Mouse (Mus musculus): ENCODE data around the gene Abat. TPM values are rescaled to one million over a fixed set of nuclear protein-coding genes. Genes with fewer than 3 reads are reported as not detected.

The Abat gene
- polyA plus RNA-seq, 1 experiment = 0.04 TPM

- H3K4me2 ChIP-seq (ENCODE audit: low read depth) = no peak overlapping the region
- no peak for TF ChIP-seq POLR2AphosphoS2 (IDR thresholded peaks at IDR 0.05; ENCODE audit: insufficient read length, low read depth)
- TF ChIP-seq TCF3 (IDR thresholded peaks at IDR 0.05; ENCODE audit: insufficient read length, low read depth) = no peak
- TF ChIP-seq MAX (IDR thresholded peaks at IDR 0.05; ENCODE audit: low read depth) = no peak
- no peak for TF ChIP-seq E2F4 (IDR thresholded peaks at IDR 0.05; ENCODE audit: insufficient read depth)
- TF ChIP-seq TCF12 (IDR thresholded peaks at IDR 0.05; ENCODE audit: insufficient read depth, poor library complexity, severe bottlenecking) = no peak
- no peak for TF ChIP-seq MYOG (IDR thresholded peaks at IDR 0.05; ENCODE audit: control insufficient read depth in 1 of 3, insufficient read depth in 1 of 3, insufficient read length in 2 of 3, low read depth in 2 of 3)
- TF ChIP-seq REST (IDR thresholded peaks at IDR 0.05; ENCODE audit: insufficient read depth, insufficient read length) = no peak
- TF ChIP-seq POLR2A (IDR thresholded peaks at IDR 0.05; ENCODE audit: insufficient read length, low read depth) = no peak
- TF ChIP-seq MYOD1 (IDR thresholded peaks at IDR 0.05; ENCODE audit: control insufficient read depth in 1 of 3, insufficient read length in 2 of 3, low read depth in 2 of 3) = no peak
- TF ChIP-seq CEBPB (IDR thresholded peaks at IDR 0.05; ENCODE audit: insufficient read depth, poor library complexity, severe bottlenecking) = no peak
- no peak overlapping the region for H3K4me3 ChIP-seq
- H3K79me2 ChIP-seq (ENCODE audit: control insufficient read depth, insufficient read depth) = no peaks in the 10 kb centered on the region
- H3K27me3 ChIP-seq (ENCODE audit: control insufficient read depth, insufficient read depth, insufficient read length) = peaks cover 9% of the 10 kb centered on the region
- no peaks in the 10 kb centered on the region for H3K36me3 ChIP-seq (ENCODE audit: control insufficient read depth, insufficient read depth)
- H3ac ChIP-seq (ENCODE audit: control insufficient read depth, insufficient read length) = no peak overlapping the region
These were observed 53.0 kb downstream of the Abat start for GRCm38 (mm10) chr16:8566115-8566711.

GRCm38 (mm10) chr16:8568881-8569280, 55.7 kb downstream of the Abat start:
- H3ac ChIP-seq (ENCODE audit: control insufficient read depth, insufficient read length) = no peak overlapping the region
- H3K79me2 ChIP-seq (ENCODE audit: control insufficient read depth, insufficient read depth) = no peaks in the 10 kb centered on the region
- H3K4me2 ChIP-seq (ENCODE audit: low read depth) = no peak overlapping the region
- no peaks in the 10 kb centered on the region for H3K27me3 ChIP-seq (ENCODE audit: control insufficient read depth, insufficient read depth, insufficient read length)
- TF ChIP-seq MAX (IDR thresholded peaks at IDR 0.05; ENCODE audit: low read depth) = no peak
- no peak for TF ChIP-seq POLR2A (IDR thresholded peaks at IDR 0.05; ENCODE audit: insufficient read length, low read depth)
- TF ChIP-seq POLR2AphosphoS2 (IDR thresholded peaks at IDR 0.05; ENCODE audit: insufficient read length, low read depth) = no peak
- no peak for TF ChIP-seq CEBPB (IDR thresholded peaks at IDR 0.05; ENCODE audit: insufficient read depth, poor library complexity, severe bottlenecking)
- no peak for TF ChIP-seq USF1 (IDR thresholded peaks at IDR 0.05; ENCODE audit: low read depth)
- no peak for TF ChIP-seq REST (IDR thresholded peaks at IDR 0.05; ENCODE audit: insufficient read depth, insufficient read length)
- no peak for TF ChIP-seq MYOD1 (IDR thresholded peaks at IDR 0.05; ENCODE audit: control insufficient read depth in 1 of 3, insufficient read length in 2 of 3, low read depth in 2 of 3)
- TF ChIP-seq SRF (IDR thresholded peaks at IDR 0.05; ENCODE audit: control insufficient read depth, insufficient read length, low read depth) = no peak
- no peaks in the 10 kb centered on the region for H3K36me3 ChIP-seq (ENCODE audit: control insufficient read depth, insufficient read depth)
- no peak overlapping the region for H3K4me3 ChIP-seq

GRCm38 (mm10) chr16:8570336-8570735, 57.1 kb downstream of the Abat start:
- H3K4me3 ChIP-seq = no peak overlapping the region
- H3K27me3 ChIP-seq (ENCODE audit: control insufficient read depth, insufficient read depth, insufficient read length) = no peaks in the 10 kb centered on the region
- H3K4me2 ChIP-seq (ENCODE audit: low read depth) = no peak overlapping the region
- TF ChIP-seq REST (IDR thresholded peaks at IDR 0.05; ENCODE audit: insufficient read depth, insufficient read length) = no peak
- no peak for TF ChIP-seq TCF12 (IDR thresholded peaks at IDR 0.05; ENCODE audit: insufficient read depth, poor library complexity, severe bottlenecking)
- TF ChIP-seq E2F4 (IDR thresholded peaks at IDR 0.05; ENCODE audit: insufficient read depth) = no peak
- TF ChIP-seq SRF (IDR thresholded peaks at IDR 0.05; ENCODE audit: control insufficient read depth, insufficient read length, low read depth) = no peak
- no peak for TF ChIP-seq USF1 (IDR thresholded peaks at IDR 0.05; ENCODE audit: low read depth)
- TF ChIP-seq MAX (IDR thresholded peaks at IDR 0.05; ENCODE audit: low read depth) = no peak
- TF ChIP-seq POLR2AphosphoS2 (IDR thresholded peaks at IDR 0.05; ENCODE audit: insufficient read length, low read depth) = no peak
- TF ChIP-seq MYOD1 (IDR thresholded peaks at IDR 0.05; ENCODE audit: control insufficient read depth in 1 of 3, insufficient read length in 2 of 3, low read depth in 2 of 3) = no peak
- TF ChIP-seq POLR2A (IDR thresholded peaks at IDR 0.05; ENCODE audit: insufficient read length, low read depth) = no peak
- no peak for TF ChIP-seq TCF3 (IDR thresholded peaks at IDR 0.05; ENCODE audit: insufficient read length, low read depth)
- no peak for TF ChIP-seq CEBPB (IDR thresholded peaks at IDR 0.05; ENCODE audit: insufficient read depth, poor library complexity, severe bottlenecking)
- H3K36me3 ChIP-seq (ENCODE audit: control insufficient read depth, insufficient read depth) = no peaks in the 10 kb centered on the region
- no peak overlapping the region for H3ac ChIP-seq (ENCODE audit: control insufficient read depth, insufficient read length)
- no peaks in the 10 kb centered on the region for H3K79me2 ChIP-seq (ENCODE audit: control insufficient read depth, insufficient read depth)

- Histone ChIP-seq H3K79me2 (ENCODE audit: control insufficient read depth, insufficient read depth) (no peaks in the 10 kb centered on the region), H3K4me3 (no peak overlapping the region), H3ac (ENCODE audit: control insufficient read depth, insufficient read length) (no peak overlapping the region)
These were observed 57.8 kb downstream of the Abat start for GRCm38 (mm10) chr16:8570901-8571615.

More at GRCm38 (mm10) chr16:8570901-8571615, 57.8 kb downstream of the Abat start:
- no peak for TF ChIP-seq E2F4 (IDR thresholded peaks at IDR 0.05; ENCODE audit: insufficient read depth)
- TF ChIP-seq CEBPB (IDR thresholded peaks at IDR 0.05; ENCODE audit: insufficient read depth, poor library complexity, severe bottlenecking) = no peak
- TF ChIP-seq MAX (IDR thresholded peaks at IDR 0.05; ENCODE audit: low read depth) = no peak
- no peak for TF ChIP-seq TCF12 (IDR thresholded peaks at IDR 0.05; ENCODE audit: insufficient read depth, poor library complexity, severe bottlenecking)
- TF ChIP-seq TCF3 (IDR thresholded peaks at IDR 0.05; ENCODE audit: insufficient read length, low read depth) = no peak
- TF ChIP-seq MYOD1 (IDR thresholded peaks at IDR 0.05; ENCODE audit: control insufficient read depth in 1 of 3, insufficient read length in 2 of 3, low read depth in 2 of 3) = no peak
- no peak for TF ChIP-seq SRF (IDR thresholded peaks at IDR 0.05; ENCODE audit: control insufficient read depth, insufficient read length, low read depth)
- TF ChIP-seq POLR2AphosphoS2 (IDR thresholded peaks at IDR 0.05; ENCODE audit: insufficient read length, low read depth) = no peak
- no peak for TF ChIP-seq POLR2A (IDR thresholded peaks at IDR 0.05; ENCODE audit: insufficient read length, low read depth)
- TF ChIP-seq REST (IDR thresholded peaks at IDR 0.05; ENCODE audit: insufficient read depth, insufficient read length) = no peak
- no peak overlapping the region for H3K4me2 ChIP-seq (ENCODE audit: low read depth)
- H3K27me3 ChIP-seq (ENCODE audit: control insufficient read depth, insufficient read depth, insufficient read length) = no peaks in the 10 kb centered on the region
- H3K36me3 ChIP-seq (ENCODE audit: control insufficient read depth, insufficient read depth) = no peaks in the 10 kb centered on the region

Data from myocyte (in vitro differentiated cells).